Mouse (Mus musculus) cerebellum, adult 11 months (tissue): ENCODE measurements around the gene Gm8138.
"Not testable (repeated sequence)": the region's sequence is repeated elsewhere in the genome, so short reads cannot be mapped to it uniquely, and the experiment has no call there.

Source experiments
- DNase-seq: peaks from one replicate; pipeline ENCODE4 v3.0.0; 2022

The Gm8138 gene

DNA sequence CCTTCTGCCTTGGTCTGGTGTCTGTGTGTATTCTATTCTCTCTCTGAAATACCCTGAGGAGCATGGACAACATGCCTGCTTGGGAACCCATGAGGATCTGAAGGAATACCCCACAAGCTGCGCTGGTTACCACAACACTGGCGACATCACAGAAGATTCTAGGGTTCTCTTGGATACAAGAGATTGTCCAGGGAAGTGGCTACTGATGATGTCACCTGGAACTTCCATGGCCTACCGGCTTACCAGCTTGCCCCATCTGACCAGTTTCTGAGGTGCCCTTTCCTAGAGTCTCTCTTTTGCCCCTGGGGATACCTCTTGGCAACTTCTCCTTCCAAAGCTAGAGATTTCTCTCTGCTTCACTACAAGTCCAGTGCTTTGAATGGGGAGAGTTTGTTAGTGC lies at the start of gene Gm8138:
TSS of gene Gm8138 (minus strand) at position 101 of the 400 bp plus-strand sequence.
- DNase-seq = not testable (repeated sequence)

DNA sequence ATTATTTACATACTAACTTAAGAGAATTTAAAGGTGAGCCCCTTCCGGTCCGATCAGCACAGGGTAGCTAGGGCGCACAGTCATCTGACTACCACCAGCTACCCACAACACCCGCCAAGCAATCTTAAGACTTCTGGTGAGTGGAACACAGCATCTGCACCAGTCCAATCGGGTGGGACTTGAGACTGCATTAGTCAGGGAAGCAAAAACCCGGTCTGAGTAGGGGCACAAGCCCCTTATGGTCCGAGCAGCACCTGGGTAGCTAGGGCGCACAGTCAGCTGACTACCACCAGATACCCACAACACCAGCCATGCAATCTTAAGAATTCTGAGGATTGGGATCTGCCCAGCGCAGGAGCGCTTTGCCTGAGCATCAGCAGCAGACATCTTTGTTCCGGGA lies 54.4 kb downstream of the Gm8138 start:
- DNase-seq = not testable (repeated sequence)
